Mouse (Mus musculus) olfactory bulb, adult 2 months (tissue): ENCODE data around the gene Lrig2.

ENCODE experiments used
- CTCF ChIP-seq: fragments of 200-500 bp; IDR thresholded peaks from 2 replicates; pipeline ENCODE4 v1.5.1; 2012; ENCODE audit warnings: low read depth, mild to moderate bottlenecking, low read length, moderate library complexity; ENCODE audit not compliant: insufficient read depth
- POLR2A ChIP-seq: fragments of 200-500 bp; IDR thresholded peaks from 2 replicates; pipeline ENCODE4 v1.6.1; 2012; ENCODE audit warnings: mild to moderate bottlenecking, low read depth, low read length, moderate library complexity; ENCODE audit not compliant: insufficient read depth

GRCm38 (mm10) chr3:104361814-104362213, 149.9 kb downstream of the Lrig2 start:
- TF ChIP-seq CTCF (no peak), POLR2A (no peak)
